Mouse (Mus musculus) right cerebral cortex, postnatal 4 days (tissue): Measurements from ENCODE around the gene Napepld.
"Not testable (repeated sequence)": the region's sequence is repeated elsewhere in the genome, so short reads cannot be mapped to it uniquely, and the experiment has no call there.

Experiments
- DNase-seq: peaks from one replicate; pipeline ENCODE4 v3.0.0-alpha.2; 2022

The Napepld gene

DNA sequence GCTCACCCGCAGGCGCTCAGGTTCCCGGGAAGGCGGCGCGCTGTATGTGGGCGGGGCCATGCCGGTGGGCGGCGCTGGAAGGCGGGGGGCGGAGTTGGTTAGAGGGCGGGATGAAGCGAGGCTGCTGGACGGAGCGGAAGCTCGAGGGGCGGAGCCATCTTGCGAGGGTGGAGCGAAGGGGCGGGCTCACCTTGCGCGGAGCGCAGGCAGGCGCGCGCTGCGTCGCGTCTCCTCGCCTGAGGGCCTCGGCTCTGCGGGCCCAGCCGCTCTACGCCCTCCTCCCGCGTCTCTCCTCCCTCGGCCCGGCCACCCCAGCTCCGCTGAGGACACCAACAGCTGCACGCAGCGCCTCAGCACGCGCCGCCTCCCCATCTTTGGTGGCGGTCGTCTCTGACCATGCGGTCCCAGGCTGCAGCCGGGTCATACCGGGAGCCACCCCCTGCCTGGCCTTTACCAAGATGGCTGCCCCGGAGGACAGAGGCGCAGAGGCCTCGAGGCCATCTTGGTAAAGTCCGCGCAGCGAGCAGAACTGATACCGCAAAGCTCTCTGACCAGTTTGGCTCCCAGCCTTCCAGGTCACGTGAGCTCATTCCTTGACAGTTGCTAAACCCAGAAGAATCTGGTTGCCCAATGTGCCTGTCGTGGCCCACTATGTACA is at the start of gene Napepld:
Gene Napepld, minus strand, starts transcription at position 46 of the 658 bp plus-strand sequence.
- DNase-seq, result peak; percentile 96

DNA sequence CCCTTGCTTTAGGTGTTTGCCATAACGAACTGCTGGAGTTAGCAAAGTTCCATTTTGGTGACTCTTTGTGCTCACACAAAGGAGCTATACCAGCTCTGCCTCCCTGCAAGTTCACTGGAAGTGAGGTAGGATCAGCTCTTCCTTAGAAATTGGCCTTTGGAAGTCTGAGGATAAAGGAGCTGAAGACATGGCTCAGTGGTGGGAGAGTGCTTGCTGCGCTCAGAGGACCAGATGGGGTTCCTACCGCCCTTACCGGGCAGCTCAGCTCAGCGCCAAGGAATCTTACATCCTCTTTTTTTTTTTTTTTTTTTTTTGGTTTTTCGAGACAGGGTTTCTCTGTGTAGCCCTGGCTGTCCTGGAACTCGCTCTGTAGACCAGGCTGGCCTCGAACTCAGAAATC is 44.8 kb upstream of the Napepld start:
- DNase-seq, result no peak

DNA sequence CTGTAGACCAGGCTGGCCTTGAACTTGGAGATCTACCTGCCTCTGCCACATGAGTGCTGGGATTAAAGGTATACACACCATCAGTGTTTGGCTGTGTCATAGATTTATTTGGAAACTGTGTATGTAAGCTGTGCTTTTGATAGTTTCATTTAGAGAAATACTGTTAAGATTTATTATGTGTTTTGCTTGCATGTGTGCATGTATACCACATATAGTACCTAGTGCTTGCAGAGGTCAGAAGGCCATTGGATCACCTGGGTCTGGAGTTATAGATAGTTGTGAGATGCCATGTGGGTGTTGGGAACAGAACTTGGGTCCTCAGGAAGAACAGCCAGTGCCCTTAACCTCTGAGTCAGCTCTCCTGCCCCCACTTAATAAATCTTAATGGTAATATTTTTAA is 43.5 kb upstream of the Napepld start:
- DNase-seq, result no peak

DNA sequence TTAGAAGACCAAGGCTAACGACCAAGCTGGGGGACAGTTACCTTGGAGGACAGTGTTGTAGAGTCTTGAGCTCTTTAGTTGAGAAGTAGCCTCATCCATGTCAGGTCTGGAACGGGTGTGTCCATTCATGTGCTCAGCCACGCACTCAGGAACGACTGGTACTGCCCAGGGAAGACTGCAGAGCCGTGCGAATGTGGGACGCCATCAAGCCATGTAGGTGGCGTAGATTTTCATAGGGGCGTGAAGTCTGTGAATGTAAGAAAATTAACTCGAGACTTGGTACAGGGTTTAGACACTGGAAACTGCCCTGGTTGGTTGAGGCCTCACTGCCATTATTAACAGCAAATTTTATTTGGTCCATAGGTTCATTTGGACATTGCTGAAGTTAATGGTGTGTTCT is 42.4 kb upstream of the Napepld start:
- DNase-seq, result no peak

DNA sequence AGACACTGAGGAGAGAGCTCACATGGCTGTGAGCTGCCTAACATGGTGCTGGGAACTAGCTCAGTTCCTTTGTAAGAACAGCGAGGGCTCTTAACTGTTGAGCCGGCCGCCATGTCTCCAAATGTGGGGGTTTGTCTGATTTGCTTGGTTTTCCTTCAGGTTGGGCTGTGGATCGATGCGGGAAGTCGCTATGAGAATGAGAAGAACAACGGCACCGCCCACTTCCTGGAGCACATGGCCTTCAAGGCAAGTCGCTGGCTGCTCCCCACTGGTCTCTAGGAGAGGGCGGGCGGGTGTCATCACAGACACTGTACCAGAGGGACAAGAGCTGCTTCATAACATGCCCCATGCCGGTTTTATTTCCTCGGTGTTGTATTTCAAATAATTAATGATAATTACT is 38.7 kb upstream of the Napepld start:
- DNase-seq, result no peak

DNA sequence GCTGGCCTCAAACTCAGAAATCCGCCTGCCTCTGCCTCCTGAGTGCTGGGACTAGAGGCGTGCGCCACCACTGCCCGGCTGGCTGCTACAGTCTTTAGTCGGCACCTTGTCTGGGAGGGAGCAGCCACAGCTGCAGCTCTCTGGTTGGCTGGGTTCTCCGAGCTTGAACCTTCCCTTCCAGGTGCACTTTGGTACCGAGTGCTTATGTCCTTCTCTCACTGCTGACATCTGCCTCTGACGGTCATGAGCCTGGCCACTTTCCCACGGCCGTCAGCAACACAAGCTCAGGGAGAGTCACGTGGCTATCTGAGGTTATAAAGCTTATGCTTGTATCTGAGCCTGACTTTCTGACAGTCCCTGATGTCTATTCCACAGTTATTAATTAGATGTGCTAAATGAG is 37.9 kb upstream of the Napepld start:
- DNase-seq, result no peak

DNA sequence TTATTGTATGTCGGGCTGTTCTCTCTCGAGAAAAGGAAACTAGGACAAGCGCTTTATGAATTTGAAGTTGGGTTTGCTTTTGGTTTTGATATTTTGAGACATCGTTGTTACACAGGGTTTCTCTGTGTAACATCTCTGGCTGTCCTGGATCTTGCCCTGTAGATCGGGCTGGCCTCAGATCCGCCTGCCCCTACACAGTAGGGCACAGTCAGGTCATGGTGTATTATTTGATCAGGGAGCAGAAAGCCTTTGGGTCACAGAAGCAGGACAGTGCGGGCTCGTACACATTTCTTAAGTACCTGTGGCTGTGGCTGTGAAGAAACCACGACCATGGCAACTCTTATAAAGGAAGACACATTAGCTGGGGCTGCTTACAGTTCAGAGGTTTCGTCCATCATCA is 36.4 kb upstream of the Napepld start:
- no peak for DNase-seq

DNA sequence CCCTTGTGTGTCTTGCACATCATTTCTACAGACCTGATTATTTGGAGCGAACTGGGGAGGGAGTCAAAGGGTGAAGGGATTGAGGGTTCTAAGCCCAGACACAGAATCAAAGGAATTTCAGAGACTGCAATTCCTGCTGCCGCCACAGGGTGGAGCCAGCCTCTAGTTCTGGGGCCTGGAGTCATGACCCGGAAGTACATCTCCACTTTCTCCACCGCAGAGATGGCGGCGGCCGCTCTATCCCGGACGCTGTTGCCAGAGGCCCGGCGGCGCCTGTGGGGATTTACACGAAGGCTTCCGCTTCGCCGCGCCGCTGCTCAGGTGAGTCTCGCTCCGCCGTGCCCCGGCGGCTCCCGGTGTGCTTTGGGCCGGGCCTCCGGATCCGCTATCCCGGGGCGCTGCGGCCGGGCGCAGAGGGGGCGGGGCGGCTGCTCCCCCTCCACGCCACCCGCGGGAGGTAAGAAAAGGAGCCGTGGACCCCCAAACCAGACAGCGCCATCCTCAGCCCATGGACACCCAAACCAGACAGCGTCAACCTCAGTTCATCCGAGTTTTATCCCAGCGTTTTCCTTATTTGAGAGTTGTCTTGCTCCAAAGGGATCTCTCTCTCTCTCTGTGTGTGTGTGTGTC is 35.9 kb upstream of the Napepld start, which contains the start of gene Pmpcb:
Gene Pmpcb, plus strand, starts transcription at position 186 of the 630 bp plus-strand sequence.
- peak; percentile 91 for DNase-seq

DNA sequence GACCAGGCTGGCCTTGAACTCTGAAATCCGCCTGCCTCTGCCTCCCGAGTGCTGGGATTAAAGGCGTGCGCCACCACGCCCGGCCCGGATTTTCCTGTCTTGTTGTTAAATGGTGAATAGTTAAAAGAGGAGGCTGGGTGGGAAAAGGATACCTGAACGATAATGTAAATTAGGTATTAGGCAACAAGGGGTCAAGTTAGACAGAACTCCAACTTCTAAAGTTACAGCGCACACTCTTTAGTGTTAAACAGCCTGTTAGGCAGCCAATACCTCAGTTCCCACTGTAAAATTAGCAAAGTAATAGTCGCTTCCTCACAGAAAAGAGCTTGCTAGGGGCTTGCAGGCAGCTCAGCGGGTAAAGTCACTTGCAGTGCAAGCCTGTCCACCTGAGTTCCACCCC is 34.9 kb upstream of the Napepld start:
- no peak for DNase-seq

DNA sequence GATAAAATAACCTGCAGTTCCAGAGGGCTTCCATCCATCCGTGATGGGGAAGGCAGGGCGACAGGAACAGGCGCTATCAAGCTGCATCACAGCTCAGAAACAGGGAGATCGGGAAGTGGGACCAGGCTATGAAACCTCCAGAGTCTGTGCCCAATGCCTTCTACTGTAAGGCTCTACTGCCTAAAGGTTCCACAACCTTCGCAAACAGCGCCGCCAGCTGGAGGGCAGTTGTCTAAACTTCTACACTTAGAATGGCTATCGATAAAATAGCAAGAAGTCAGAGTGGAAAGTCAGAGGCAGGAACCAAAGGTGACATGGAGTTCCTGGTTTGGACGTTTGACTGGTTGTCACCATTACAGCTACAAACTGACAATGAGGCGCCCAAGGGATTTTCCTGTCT is 34.4 kb upstream of the Napepld start:
- DNase-seq, result peak; percentile 74

DNA sequence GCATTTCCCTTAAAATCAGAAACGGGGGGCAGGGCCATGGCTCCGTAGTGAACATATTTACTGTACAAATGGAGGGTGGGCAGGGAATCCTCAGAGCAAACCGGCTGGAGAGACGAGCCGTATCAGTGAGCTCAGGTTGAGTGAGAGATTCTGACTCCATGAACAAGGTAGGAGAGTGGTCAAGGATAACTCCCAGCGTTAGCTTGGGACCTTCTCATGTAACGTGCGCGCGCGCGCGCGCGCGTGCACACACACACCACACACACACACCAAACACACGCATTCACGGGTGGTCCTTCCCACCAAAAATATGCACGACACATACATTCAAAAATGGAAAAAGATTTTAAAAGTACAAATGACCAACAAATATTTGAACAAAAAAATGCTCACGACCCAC is 33.9 kb upstream of the Napepld start:
- no peak for DNase-seq

DNA sequence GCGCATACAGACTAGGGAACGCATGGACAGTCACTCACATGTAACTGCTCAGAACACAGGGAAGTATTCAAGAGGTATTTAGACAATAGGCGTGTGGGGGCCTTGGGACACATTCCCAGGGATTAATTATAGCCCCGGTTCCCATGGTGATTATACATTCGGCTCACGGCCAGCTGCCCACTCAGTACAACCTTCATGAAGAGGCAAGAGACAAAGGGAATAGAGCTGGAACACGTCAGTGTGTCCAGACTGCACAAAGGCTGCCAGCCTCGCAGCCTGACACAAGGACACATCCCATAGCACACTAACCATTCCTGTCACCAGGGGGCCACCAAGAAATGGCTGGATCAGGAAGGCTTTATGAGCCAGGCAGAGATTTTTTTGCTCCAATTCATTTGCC is 31.7 kb upstream of the Napepld start:
- peak; percentile 71 for DNase-seq

DNA sequence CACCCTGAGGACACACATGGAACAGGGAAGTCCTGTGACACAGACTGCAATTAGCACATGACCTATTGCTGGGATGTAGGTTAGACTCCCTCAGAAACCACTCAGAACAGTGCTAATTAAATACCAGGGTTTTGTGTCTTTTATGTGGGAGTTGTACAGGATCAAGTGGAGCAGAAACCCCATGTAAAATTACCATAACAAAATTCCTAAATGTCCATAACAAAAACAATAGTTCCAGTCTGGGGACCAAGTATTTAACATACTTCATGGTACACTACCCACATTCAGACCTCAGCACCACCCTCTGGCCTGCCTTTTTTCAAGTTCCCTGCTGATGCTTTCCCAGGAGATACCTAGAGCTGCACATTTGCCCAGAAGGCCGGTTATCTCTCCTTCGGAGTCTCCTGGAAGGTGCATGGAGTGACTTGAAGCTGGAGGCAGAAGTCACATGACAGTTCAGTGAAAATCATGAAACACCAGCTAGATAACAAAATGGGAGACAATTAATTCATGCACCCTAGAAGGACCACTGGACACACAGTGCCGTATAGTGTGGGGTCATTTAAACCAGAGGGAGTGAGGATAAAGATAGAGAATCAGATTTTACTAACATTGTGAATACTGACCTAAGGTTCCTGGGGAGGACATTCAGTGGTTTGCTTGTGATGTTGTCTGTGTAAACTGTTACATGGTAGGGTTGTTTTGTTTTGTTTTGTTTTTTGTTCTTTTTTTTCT is 31.1 kb upstream of the Napepld start:
- no peak for DNase-seq

DNA sequence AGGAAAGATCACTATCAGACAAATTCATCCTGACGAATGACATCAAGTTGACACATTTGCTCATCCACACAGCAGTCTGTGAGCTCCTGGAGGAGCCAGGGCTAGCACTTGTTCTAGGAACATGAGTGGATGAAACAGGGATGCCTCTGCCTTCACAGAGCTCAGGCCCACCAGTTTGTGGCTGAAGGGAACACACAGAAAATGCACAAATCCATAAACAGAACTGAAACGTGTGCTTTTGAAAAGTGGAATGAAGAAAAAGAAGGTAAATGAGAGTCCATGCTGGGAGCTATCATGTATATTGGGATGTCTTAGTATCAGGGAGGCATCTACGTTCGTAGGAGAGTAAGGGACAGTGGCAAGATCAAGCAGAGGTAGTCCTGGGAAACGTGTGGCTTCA is 27.9 kb upstream of the Napepld start:
- no peak for DNase-seq

DNA sequence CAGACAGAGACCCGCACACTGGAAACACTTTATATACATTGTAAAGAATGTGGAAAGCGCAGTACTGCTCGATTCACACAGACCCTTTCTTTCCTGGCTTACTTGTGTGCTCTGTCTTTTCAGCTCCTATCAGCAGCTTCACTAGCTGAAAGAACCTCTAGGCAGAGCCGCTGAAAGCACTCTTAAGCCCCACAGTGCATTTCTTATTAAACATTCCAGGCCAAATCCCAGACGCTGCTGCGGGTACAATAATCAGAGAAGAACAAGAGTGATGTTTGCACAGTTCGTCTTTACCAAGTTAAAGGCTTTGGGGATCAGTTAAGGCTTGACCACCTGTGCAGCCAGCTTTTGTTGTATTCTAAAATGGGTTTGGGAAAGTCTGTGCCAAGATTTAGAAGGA is 23.7 kb upstream of the Napepld start:
- DNase-seq, result no peak

DNA sequence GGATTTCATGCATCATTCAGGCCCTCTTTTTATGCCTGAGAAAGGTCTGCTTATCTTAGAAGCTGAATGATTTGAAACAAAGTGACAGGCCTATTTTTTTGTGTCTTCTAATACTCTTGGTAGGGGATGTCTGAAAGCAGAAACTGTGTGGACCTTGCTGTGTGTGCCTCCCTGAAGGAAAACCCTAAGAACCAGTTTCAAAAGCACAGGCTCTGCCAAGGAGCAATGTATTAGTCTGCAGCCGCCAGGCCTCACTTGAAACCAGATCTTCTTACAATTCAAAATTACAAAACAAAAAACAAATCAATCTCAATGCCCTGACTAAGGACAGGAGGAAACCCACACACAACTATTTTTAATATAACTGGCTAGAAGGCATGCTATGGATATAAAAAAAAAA is 23.2 kb upstream of the Napepld start:
- DNase-seq, result no peak

DNA sequence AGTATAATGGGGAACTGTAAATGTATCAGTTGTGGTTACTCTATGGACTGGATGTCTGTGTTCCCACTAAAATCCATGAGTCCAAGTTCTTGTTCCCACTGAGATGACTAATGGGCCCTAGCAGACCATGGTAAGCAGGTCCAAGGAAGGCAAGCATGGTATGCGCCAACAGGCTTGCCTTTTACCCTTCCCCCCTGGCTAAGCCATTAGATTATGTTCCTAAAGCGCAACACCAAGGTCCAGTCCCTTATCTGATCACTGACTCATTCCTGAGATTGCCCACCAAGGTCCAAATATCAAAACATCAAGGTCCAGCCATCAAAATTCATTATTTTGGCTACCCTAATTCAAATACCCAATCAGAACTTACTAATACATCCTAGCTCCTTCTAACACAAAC is 18.0 kb upstream of the Napepld start:
- DNase-seq, result no peak

DNA sequence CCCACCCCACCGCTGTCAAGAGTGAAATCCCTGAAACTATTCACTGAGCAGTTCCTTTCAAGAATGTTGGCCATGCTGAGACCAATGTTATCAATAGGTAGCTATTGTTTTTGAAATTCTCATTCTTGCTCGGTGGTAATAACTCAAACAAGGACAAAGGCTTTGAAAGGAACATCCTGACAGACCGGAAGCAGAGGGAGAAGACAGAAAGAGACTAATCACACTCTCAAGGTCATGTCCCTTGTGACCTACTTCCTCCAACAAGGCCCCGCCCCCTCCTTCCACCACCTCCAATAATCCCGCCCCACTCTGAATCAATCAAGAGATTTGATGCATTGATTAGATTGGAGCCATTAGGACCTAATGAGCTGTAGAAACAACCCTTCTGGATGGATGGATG is 17.4 kb upstream of the Napepld start:
- no peak for DNase-seq

DNA sequence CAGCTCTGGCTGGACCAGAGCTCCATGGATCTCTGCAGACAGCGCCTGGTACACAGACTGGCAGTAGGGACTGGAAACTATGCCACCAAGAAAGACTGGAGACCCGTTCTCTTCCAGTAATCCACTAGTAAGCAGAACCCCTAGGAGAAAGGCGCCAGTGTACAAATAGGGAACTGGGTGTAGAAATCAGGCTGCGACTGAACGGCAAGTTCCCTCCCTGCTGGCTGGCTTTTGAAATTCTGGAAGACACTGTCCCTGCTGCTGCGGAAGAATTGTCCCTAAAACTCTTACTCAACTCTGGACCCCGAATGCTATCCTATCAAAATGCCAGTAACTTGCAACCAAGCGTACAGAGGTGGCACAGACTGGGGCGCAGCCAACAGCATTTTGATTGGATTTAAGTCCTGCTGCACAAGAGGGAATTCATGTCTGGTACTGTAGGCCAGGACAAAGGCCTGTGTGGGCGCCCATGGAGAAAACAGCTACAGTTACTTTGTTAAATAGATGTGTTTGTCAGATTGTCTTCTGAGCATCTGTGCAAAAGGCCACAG is 16.0 kb upstream of the Napepld start:
- DNase-seq, result no peak

DNA sequence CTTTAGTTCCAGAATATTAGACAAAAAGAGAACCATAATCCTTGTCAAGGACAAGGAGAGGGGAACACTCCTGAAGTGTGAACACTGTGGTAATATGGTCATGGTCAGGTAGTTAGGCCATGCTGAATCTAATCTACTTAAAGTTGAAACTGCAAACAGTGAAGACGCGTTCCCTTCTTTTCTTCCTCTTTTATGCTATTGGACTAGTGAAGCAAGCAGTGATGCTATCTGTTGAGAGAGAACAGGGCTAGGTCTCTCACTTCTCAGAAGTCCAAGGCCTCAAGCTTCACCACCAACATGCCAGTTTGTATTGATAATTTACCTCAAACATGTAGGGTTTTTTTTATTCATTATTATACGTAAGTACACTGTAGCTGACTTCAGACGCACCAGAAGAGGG is 13.3 kb upstream of the Napepld start:
- DNase-seq, result no peak

DNA sequence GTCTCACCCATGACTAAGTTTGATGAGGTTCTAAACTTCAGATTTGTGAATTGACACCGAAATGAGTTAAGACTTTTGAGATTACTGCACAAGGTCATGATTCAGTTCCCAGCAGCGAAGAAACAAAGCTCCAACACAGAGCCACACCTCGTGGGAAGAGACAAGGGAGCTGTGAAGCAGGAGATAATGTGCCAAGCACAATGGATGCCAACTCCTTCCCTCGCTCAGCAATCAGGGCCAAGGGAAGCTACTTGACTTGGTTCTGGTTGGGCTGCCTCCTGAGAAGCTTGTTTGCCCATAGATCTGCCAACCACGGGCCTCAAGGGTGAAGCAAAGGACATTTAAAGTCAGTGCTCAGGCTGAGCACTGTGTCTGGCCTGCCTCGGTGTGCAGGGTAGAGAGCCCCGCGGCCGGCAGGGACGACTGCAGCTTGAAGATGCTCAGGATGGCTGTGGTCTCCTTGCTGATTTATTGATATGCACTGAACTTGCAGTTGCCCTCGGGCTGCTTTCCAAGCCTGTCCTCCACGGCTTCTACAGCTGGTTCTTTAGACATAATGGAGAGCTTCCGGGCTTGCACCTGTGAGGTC is 11.0 kb upstream of the Napepld start:
- no peak for DNase-seq

DNA sequence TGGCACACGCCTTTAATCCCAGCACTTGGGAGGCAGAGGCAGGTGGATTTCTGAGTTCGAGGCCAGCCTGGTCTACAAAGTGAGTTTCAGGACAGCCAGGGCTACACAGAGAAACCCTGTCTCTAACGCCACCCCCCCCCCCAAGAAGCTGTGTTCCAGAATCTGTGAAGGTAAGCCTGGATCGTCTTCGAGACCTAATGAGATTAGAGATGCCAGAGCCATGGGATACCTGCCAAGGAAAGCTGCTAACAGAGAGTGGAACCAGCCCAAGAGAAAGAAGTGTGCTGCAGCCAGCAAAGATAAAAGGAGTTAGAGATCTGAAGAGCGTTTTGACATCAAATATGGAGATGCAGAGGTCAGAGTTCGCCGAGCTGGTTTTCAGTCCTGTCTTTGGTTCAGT is 6.8 kb upstream of the Napepld start:
- DNase-seq, result not testable (repeated sequence)

DNA sequence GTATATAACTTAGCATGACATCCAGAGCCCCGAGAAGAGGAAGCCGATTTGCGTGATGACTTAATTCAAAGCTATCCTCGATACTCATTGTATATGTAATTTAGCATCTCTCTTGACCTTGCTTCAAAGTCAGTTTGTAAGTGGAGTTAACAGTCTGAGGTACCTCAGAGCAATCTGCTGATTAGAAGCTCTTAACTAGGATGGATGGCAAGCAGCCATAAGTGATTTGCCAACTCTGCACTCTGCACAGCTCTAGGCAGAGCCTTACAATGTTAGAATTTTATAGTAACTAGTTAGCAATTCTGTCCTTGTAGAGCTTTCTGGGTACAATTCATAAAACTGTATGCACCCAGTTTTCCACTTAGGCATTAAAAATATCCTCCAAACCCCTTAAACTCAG is 5.3 kb upstream of the Napepld start:
- no peak for DNase-seq

DNA sequence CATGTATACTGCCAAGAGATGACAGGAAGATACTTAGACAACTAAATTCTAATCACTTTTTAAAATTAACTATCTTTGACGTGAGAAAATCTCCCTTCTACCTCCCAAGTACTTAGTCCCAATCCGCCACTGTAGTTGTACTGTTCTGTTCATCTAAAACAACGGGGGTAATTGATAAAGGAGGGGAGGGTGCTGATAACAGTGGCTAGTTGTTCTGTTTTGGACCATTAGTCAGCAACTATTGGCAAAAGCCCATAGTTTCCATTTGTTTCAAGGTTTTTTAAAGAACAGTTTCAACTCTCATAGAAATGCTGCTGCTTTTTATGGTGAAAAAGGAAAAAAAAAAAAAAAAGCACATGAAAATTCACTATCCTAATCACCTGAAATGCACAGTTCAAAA is 2.5 kb upstream of the Napepld start:
- DNase-seq, result no peak
